26 mouse cellular contexts compared by ENCODE assay signal in the genomic region with DNA sequence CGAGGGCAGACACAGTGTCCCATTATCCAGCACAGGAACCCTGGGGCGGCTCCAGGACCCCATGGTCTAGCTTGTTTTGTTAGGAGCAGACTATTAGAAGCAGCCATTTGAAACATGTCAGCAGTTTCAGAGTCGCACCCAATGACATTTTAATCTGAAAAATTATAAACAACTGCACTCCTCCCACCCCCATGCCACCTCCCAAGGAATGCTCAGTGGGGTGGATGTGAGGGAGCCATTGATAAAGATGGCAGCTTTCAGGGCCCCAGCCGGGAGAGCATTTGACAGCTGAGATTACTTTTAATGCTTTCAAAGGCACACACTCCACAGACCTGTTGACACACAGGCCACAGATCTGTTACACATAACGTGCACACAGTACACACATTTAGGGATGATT. TPM values are rescaled to one million over a fixed set of nuclear protein-coding genes. Genes with fewer than 3 reads are reported as not detected.
A peak's percentile ranks its signal among the peaks of the same experiment; 100 is the strongest.
DNase-seq lines count a peak whose midpoint lies in the region; ATAC-seq and TF ChIP-seq lines count a peak whose summit lies in the region.
"Had no signal": no experiment of that assay in that cellular context is flagged by ENCODE, and none has a peak within 500 bp of the region (broad histone marks: within the 10 kb centered on the region; RNA-seq: fewer than 3 reads in every experiment).

No protein-coding gene starts in this region.

- no peak overlapping the region for H3K9ac ChIP-seq in heart, embryonic 11.5 days (ENCODE audit: low read depth, low read length)
- H3K9ac ChIP-seq in heart, postnatal 0 days (replicated peaks; ENCODE audit: low read depth, low read length): no peak overlapping the region
- H3K9ac ChIP-seq in midbrain, embryonic 11.5 days (ENCODE audit: low read length): no peak overlapping the region
- H3K9ac ChIP-seq in midbrain, embryonic 13.5 days (replicated peaks): no peak overlapping the region
- H3K9ac ChIP-seq: embryonic facial prominence, embryonic 13.5 days; forebrain, embryonic 12.5 days; liver, embryonic 15.5 days; midbrain, embryonic 12.5 days; stomach, embryonic 15.5 days had no signal

- TF ChIP-seq CTCF in heart, postnatal 0 days (IDR thresholded peaks at IDR 0.05; ENCODE audit: low read depth): no peak
- no peak for TF ChIP-seq CTCF in layer of hippocampus, adult 2 months (conservative IDR thresholded peaks at IDR 0.05)

- peak overlapping the region; percentile 59 for H3K27ac ChIP-seq in heart, embryonic 11.5 days (ENCODE audit: low read depth, low read length)
- H3K27ac ChIP-seq in heart, postnatal 0 days (ENCODE audit: low read depth): peak overlapping the region; percentile 78
- 0 out of 2 replicates have a peak overlapping the region, but pooled peaks have one; percentile 79 for H3K27ac ChIP-seq in layer of hippocampus, adult 2 months
- H3K27ac ChIP-seq in midbrain, embryonic 11.5 days (ENCODE audit: low read depth, low read length): no peak overlapping the region
- H3K27ac ChIP-seq in midbrain, embryonic 13.5 days: no peak overlapping the region; the same call in 1 of the 2 replicates
- H3K27ac ChIP-seq: embryonic facial prominence, embryonic 13.5 days; limb, embryonic 10.5 days; liver, embryonic 15.5 days; stomach, embryonic 15.5 days had no signal

- no peaks in the 10 kb centered on the region for H3K9me3 ChIP-seq in heart, embryonic 11.5 days (replicated peaks; ENCODE audit: control insufficient read depth, low read length)
- H3K9me3 ChIP-seq in heart, postnatal 0 days (replicated peaks; ENCODE audit: control insufficient read depth, low read length): no peaks in the 10 kb centered on the region
- no peaks in the 10 kb centered on the region for H3K9me3 ChIP-seq in midbrain, embryonic 11.5 days (ENCODE audit: control insufficient read depth, low read length)
- H3K9me3 ChIP-seq in midbrain, embryonic 13.5 days: no peaks in the 10 kb centered on the region
- H3K9me3 ChIP-seq: embryonic facial prominence, embryonic 13.5 days; forebrain, embryonic 12.5 days; limb, embryonic 10.5 days; liver, embryonic 15.5 days; midbrain, embryonic 12.5 days; stomach, embryonic 15.5 days had no signal

- H3K4me3 ChIP-seq in heart, embryonic 11.5 days (ENCODE audit: low read depth, low read length): no peak overlapping the region
- H3K4me3 ChIP-seq in heart, postnatal 0 days (ENCODE audit: low read depth, low read length): no peak overlapping the region
- no peak overlapping the region for H3K4me3 ChIP-seq in layer of hippocampus, adult 2 months
- no peak overlapping the region for H3K4me3 ChIP-seq in midbrain, embryonic 11.5 days (ENCODE audit: low read depth, low read length)
- H3K4me3 ChIP-seq in midbrain, embryonic 13.5 days (replicated peaks): no peak overlapping the region
- H3K4me3 ChIP-seq: embryonic facial prominence, embryonic 13.5 days; erythroblast, embryonic 14.5 days; forebrain, embryonic 12.5 days; limb, embryonic 10.5 days; liver, embryonic 15.5 days; midbrain, embryonic 12.5 days; stomach, embryonic 15.5 days had no signal

- intact Hi-C loops in heart, postnatal 25 days (cut with DNase I): no loop called here

- TF ChIP-seq EP300 in heart, postnatal 0 days (IDR thresholded peaks at IDR 0.05; ENCODE audit: low read depth): no peak

- no peaks in the 10 kb centered on the region for H3K27me3 ChIP-seq in heart, embryonic 11.5 days (ENCODE audit: control insufficient read depth, insufficient read depth, low read length)
- H3K27me3 ChIP-seq in heart, postnatal 0 days (ENCODE audit: control insufficient read depth, insufficient read depth, low read length): no peaks in the 10 kb centered on the region
- H3K27me3 ChIP-seq in midbrain, embryonic 11.5 days (ENCODE audit: control insufficient read depth, insufficient read depth, low read length): no peaks in the 10 kb centered on the region
- H3K27me3 ChIP-seq in midbrain, embryonic 13.5 days: no peaks in the 10 kb centered on the region
- H3K27me3 ChIP-seq: embryonic facial prominence, embryonic 13.5 days; forebrain, embryonic 12.5 days; liver, embryonic 15.5 days; midbrain, embryonic 12.5 days; stomach, embryonic 15.5 days had no signal

- DNase-seq in heart, adult 9 months (ENCODE audit: low spot score in 2 of 2): no peak
- no peak for DNase-seq in heart, postnatal 0 days (ENCODE audit: low spot score)
- no peak for DNase-seq in heart, postnatal 25 days (ENCODE audit: low spot score)
- DNase-seq in layer of hippocampus, adult 2 months (ENCODE audit: low spot score in 2 of 2): no peak
- DNase-seq in layer of hippocampus, postnatal 36 days: no peak
- DNase-seq in midbrain, embryonic 11.5 days (ENCODE audit: low spot score, missing footprints): peak; percentile 54
- DNase-seq: adrenal gland, postnatal 25 days; cerebellum, adult 8-10 months; cerebellum, postnatal 36 days; embryo, embryonic 11 days; gastrocnemius, postnatal 36 days; kidney, adult 8-10 months; kidney, postnatal 10 days; liver; thymus, adult 2 months; thymus, postnatal 4 days had no signal

- H3K4me2 ChIP-seq in heart, embryonic 11.5 days: peak overlapping the region; percentile 14
- H3K4me2 ChIP-seq in heart, postnatal 0 days (ENCODE audit: low read depth, low read length): no peak overlapping the region
- H3K4me2 ChIP-seq in midbrain, embryonic 11.5 days: no peak overlapping the region
- H3K4me2 ChIP-seq in midbrain, embryonic 13.5 days (replicated peaks): no peak overlapping the region
- H3K4me2 ChIP-seq: embryonic facial prominence, embryonic 13.5 days; forebrain, embryonic 12.5 days; liver, embryonic 15.5 days; midbrain, embryonic 12.5 days; stomach, embryonic 15.5 days had no signal

- peaks cover 59% of the 10 kb centered on the region for H3K4me1 ChIP-seq in heart, embryonic 11.5 days (ENCODE audit: control insufficient read depth, insufficient read depth, low read length)
- H3K4me1 ChIP-seq in heart, postnatal 0 days (ENCODE audit: control insufficient read depth, insufficient read depth): peaks cover 76% of the 10 kb centered on the region
- peaks cover 9% of the 10 kb centered on the region for H3K4me1 ChIP-seq in midbrain, embryonic 11.5 days (ENCODE audit: control insufficient read depth, insufficient read depth, low read length)
- H3K4me1 ChIP-seq in midbrain, embryonic 13.5 days (replicated peaks): peaks cover 37% of the 10 kb centered on the region
- H3K4me1 ChIP-seq: liver, embryonic 15.5 days; stomach, embryonic 15.5 days had no signal

- peak; percentile 46; the same call in 1 of the 2 replicates for ATAC-seq in heart, embryonic 11.5 days (replicated peaks; ENCODE audit: insufficient number of reproducible peaks, low FRiP score, low TSS enrichment)
- peak; percentile 48 for ATAC-seq in heart, postnatal 0 days (ENCODE audit: insufficient read depth, low read depth)
- ATAC-seq in midbrain, embryonic 11.5 days (ENCODE audit: low FRiP score): no peak
- ATAC-seq in midbrain, embryonic 13.5 days: no peak
- ATAC-seq: inflammation-experienced regulatory T-cells, adult 6 months had no signal

- H3K36me3 ChIP-seq in heart, embryonic 11.5 days (ENCODE audit: control insufficient read depth, insufficient read depth, low read length): no peaks in the 10 kb centered on the region
- no peaks in the 10 kb centered on the region for H3K36me3 ChIP-seq in heart, postnatal 0 days (replicated peaks; ENCODE audit: control insufficient read depth, insufficient read depth, low read length)
- H3K36me3 ChIP-seq in midbrain, embryonic 11.5 days (ENCODE audit: control insufficient read depth, insufficient read depth, low read length): no peaks in the 10 kb centered on the region
- H3K36me3 ChIP-seq in midbrain, embryonic 13.5 days: no peaks in the 10 kb centered on the region
- H3K36me3 ChIP-seq: embryonic facial prominence, embryonic 13.5 days; forebrain, embryonic 12.5 days; limb, embryonic 10.5 days; liver, embryonic 15.5 days; midbrain, embryonic 12.5 days; stomach, embryonic 15.5 days had no signal

- WGBS in heart, embryonic 11.5 days (ENCODE audit: insufficient replicate concordance): 14% methylated on average over 5 of the region's 5 CpGs
- WGBS in heart, postnatal 0 days: 25% methylated on average over 5 of the region's 5 CpGs
- 60% methylated on average over 5 of the region's 5 CpGs for WGBS in midbrain, embryonic 11.5 days
- WGBS in midbrain, embryonic 13.5 days: 44% methylated on average over 5 of the region's 5 CpGs

RNA-seq across cellular contexts. Expression of a gene that starts 40.7 kb away (rescaled TPM):
- 33.9 and 35.8 TPM in 2 replicates for polyA plus RNA-seq in heart, embryonic 11.5 days (2014; fragmentation: Nextera tagmentation; extraction: Ambion mirVana)
- total RNA-seq in heart, postnatal 0 days (2014; rRNA removed; ENCODE audit: low replicate concordance): 60.6 and 63.5 TPM in 2 replicates
- 15.0 and 15.7 TPM in 2 replicates for polyA plus RNA-seq in heart, postnatal 0 days (2015; fragmentation: Nextera tagmentation; extraction: Ambion mirVana)
- total RNA-seq in heart, postnatal 25 days (2021): 10 to 100 TPM; 34.8 to 48.2 TPM
- total RNA-seq in layer of hippocampus, adult 2 months (2021): 10 to 100 TPM; 17.9 to 18.5 TPM
- 10 to 100 TPM; 16.7 to 20.1 TPM for total RNA-seq in layer of hippocampus, postnatal 36 days (2021)
- polyA plus RNA-seq in midbrain, embryonic 11.5 days (2014; fragmentation: Nextera tagmentation; extraction: Ambion mirVana): 7.1 and 8.4 TPM in 2 replicates
- 3.6 and 4.6 TPM in 2 replicates for polyA plus RNA-seq in midbrain, embryonic 13.5 days (2015; fragmentation: Nextera tagmentation; extraction: Ambion mirVana)

Comparison
In these comparisons a context has a peak if more than half of its experiments do, and no peak if none do; other contexts are left out.
1. ATAC-seq: peak in heart, embryonic 11.5 days (single experiment) and heart, postnatal 0 days (single experiment); none in midbrain, embryonic 11.5 days (single experiment) and midbrain, embryonic 13.5 days (single experiment).
2. H3K27ac ChIP-seq: peak in heart, embryonic 11.5 days (single experiment), heart, postnatal 0 days (single experiment) and layer of hippocampus, adult 2 months (single experiment); none in midbrain, embryonic 11.5 days (single experiment) and midbrain, embryonic 13.5 days (single experiment).